Mouse (Mus musculus) hindbrain, embryonic 11.5 days (tissue): ENCODE measurements around the gene Morf4l2. TPM values are rescaled to one million over a fixed set of nuclear protein-coding genes. Genes with fewer than 3 reads are reported as not detected.

ENCODE experiments used
- ATAC-seq: fragments of 200-750 bp; cut with Nextera tagmentation; 2 replicates; pipeline ENCODE4 v1.8.0; 2017; ENCODE audit warnings: mild to moderate bottlenecking, moderate TSS enrichment, moderate library complexity; ENCODE audit not compliant: low FRiP score
- DNase-seq: peaks from one replicate; pipeline ENCODE4 v3.0.0-alpha.2; 2015; ENCODE audit warnings: low spot score
- H3K27ac ChIP-seq: fragments of 300-500 bp; sonication (generic); 2 replicates; pipeline ENCODE4 v1.5.1; 2014; ENCODE audit warnings: mild to moderate bottlenecking, low read depth, low read length
- H3K27me3 ChIP-seq: fragments of 300-500 bp; sonication (generic); 2 replicates; pipeline ENCODE4 v1.6.1; 2014; ENCODE audit warnings: mild to moderate bottlenecking, low read length, moderate library complexity, mixed read lengths; ENCODE audit not compliant: control insufficient read depth, insufficient read depth
- H3K36me3 ChIP-seq: fragments of 300-500 bp; sonication (generic); 2 replicates; pipeline ENCODE4 v1.6.1; 2014; ENCODE audit warnings: mild to moderate bottlenecking, low read length, moderate library complexity, mixed read lengths; ENCODE audit not compliant: control insufficient read depth, insufficient read depth
- H3K4me1 ChIP-seq: fragments of 300-500 bp; sonication (generic); replicated peaks from 2 replicates; pipeline ENCODE4 v1.6.1; 2014; ENCODE audit warnings: low read length, mixed read lengths; ENCODE audit not compliant: control insufficient read depth, insufficient read depth
- H3K4me2 ChIP-seq: fragments of 300-500 bp; sonication (generic); replicated peaks from 2 replicates; pipeline ENCODE4 v1.6.1; 2014; ENCODE audit warnings: mild to moderate bottlenecking, low read depth, low read length
- H3K4me3 ChIP-seq: fragments of 300-500 bp; sonication (generic); 2 replicates; pipeline ENCODE4 v1.5.1; 2014; ENCODE audit warnings: low read depth, low read length
- H3K9ac ChIP-seq: fragments of 300-500 bp; sonication (generic); 2 replicates; pipeline ENCODE4 v1.6.1; 2014; ENCODE audit warnings: low read depth, low read length
- H3K9me3 ChIP-seq: fragments of 300-500 bp; sonication (generic); 2 replicates; pipeline ENCODE4 v1.6.1; 2016; ENCODE audit warnings: low read length; ENCODE audit not compliant: control insufficient read depth
- WGBS: fragments of 180-500 bp; shearing (Covaris S2); extraction: QIAGEN DNeasy Blood & Tissue Kit; methylation state at CpG from one replicate; pipeline ENCODE4 v1.1.7; 2014; 5-methylcytosine and 5-hydroxymethylcytosine counted together
- polyA plus RNA-seq: library from polyadenylated mRNA; unstranded; fragments of >200 nt; fragmentation: Nextera tagmentation; extraction: Ambion mirVana; gene quantifications from 2 replicates; pipeline ENCODE4 v1.2.1, GENCODE M21; 2014

Morf4l2 gene
- polyA plus RNA-seq, 1 experiment from 2014 or later: 635 TPM

- Histone ChIP-seq H3K9ac (no peak overlapping the region), H3K36me3 (no peaks in the 10 kb centered on the region)
- WGBS: 80% methylated on average over 4 of the region's 4 CpGs
Measured at GRCm38 (mm10) chrX:136749329-136749728, 5.8 kb upstream of the Morf4l2 start.

GRCm38 (mm10) chrX:136744663-136745062 is 1.2 kb upstream of the Morf4l2 start:
- Histone ChIP-seq H3K4me1 (no peaks in the 10 kb centered on the region), H3K9ac (no peak overlapping the region), H3K36me3 (no peaks in the 10 kb centered on the region), H3K4me3 (no peak overlapping the region), H3K27me3 (no peaks in the 10 kb centered on the region), H3K9me3 (no peaks in the 10 kb centered on the region), H3K4me2 (no peak overlapping the region), H3K27ac (no peak overlapping the region)
- WGBS: 84% methylated on average over 8 of the region's 8 CpGs
- no peak for ATAC-seq
- DNase-seq: peak; percentile 16

More at GRCm38 (mm10) chrX:136749329-136749728, 5.8 kb upstream of the Morf4l2 start:
- ATAC-seq (no peak), DNase-seq (no peak)
- Histone ChIP-seq H3K4me3 (no peak overlapping the region), H3K27ac (no peak overlapping the region), H3K9me3 (no peaks in the 10 kb centered on the region), H3K4me1 (no peaks in the 10 kb centered on the region), H3K27me3 (no peaks in the 10 kb centered on the region), H3K4me2 (no peak overlapping the region)

- ATAC-seq (no peak), DNase-seq (peak; percentile 72)
- Histone ChIP-seq H3K9me3 (no peaks in the 10 kb centered on the region), H3K27ac (peak overlapping the region; percentile 61), H3K4me3 (no peak overlapping the region; the same call in 1 of the 2 replicates), H3K36me3 (no peaks in the 10 kb centered on the region), H3K4me2 (peak overlapping the region; percentile 39; the same call in 1 of the 2 replicates), H3K9ac (peak overlapping the region; percentile 52; the same call in 1 of the 2 replicates), H3K27me3 (no peaks in the 10 kb centered on the region), H3K4me1 (no peaks in the 10 kb centered on the region)
- WGBS: 26% methylated on average over 5 of the region's 5 CpGs
Measured at GRCm38 (mm10) chrX:136742661-136743103, 808 bp downstream of the Morf4l2 start.

GRCm38 (mm10) chrX:136742241-136742640 is 1.2 kb downstream of the Morf4l2 start:
- Histone ChIP-seq H3K36me3 (no peaks in the 10 kb centered on the region), H3K9ac (peak overlapping the region; percentile 52), H3K4me3 (peak overlapping the region; percentile 43), H3K4me1 (no peaks in the 10 kb centered on the region), H3K27ac (peak overlapping the region; percentile 61), H3K27me3 (no peaks in the 10 kb centered on the region), H3K9me3 (no peaks in the 10 kb centered on the region), H3K4me2 (peak overlapping the region; percentile 39)
- DNase-seq (peak; percentile 21), ATAC-seq (no peak)
- WGBS: 21% methylated on average over 10 of the region's 10 CpGs

GRCm38 (mm10) chrX:136741651-136742201 is 1.8 kb downstream of the Morf4l2 start:
- 22% methylated on average over 39 of the region's 46 CpGs for WGBS
- ATAC-seq (peak; percentile 69), DNase-seq (peak; percentile 61)
- Histone ChIP-seq H3K4me3 (peak overlapping the region; percentile 43), H3K36me3 (no peaks in the 10 kb centered on the region), H3K9me3 (no peaks in the 10 kb centered on the region), H3K4me1 (no peaks in the 10 kb centered on the region), H3K27ac (peak overlapping the region; percentile 61), H3K9ac (peak overlapping the region; percentile 52), H3K27me3 (no peaks in the 10 kb centered on the region), H3K4me2 (peak overlapping the region; percentile 39)

- peak overlapping the region; percentile 39; the same call in 1 of the 2 replicates for H3K4me2 ChIP-seq
- H3K4me1 ChIP-seq: no peaks in the 10 kb centered on the region
- peak; percentile 98 for ATAC-seq
- peak overlapping the region; percentile 43 for H3K4me3 ChIP-seq
- no peaks in the 10 kb centered on the region for H3K9me3 ChIP-seq
- H3K9ac ChIP-seq: peak overlapping the region; percentile 65
- DNase-seq: peak; percentile 87
- WGBS: 16% methylated on average over 39 of the region's 39 CpGs
- H3K36me3 ChIP-seq: no peaks in the 10 kb centered on the region
- peak overlapping the region; percentile 61 for H3K27ac ChIP-seq
- H3K27me3 ChIP-seq: no peaks in the 10 kb centered on the region
Measured at GRCm38 (mm10) chrX:136740791-136741650, 2.5 kb downstream of the Morf4l2 start.

- ATAC-seq (no peak), DNase-seq (peak; percentile 48)
- Histone ChIP-seq H3K4me1 (no peaks in the 10 kb centered on the region), H3K9ac (peak overlapping the region; percentile 65), H3K9me3 (no peaks in the 10 kb centered on the region), H3K27me3 (no peaks in the 10 kb centered on the region), H3K27ac (0 out of 2 replicates have a peak overlapping the region, but pooled peaks have one; percentile 45), H3K4me2 (peak overlapping the region; percentile 9; the same call in 1 of the 2 replicates), H3K4me3 (peak overlapping the region; percentile 42), H3K36me3 (no peaks in the 10 kb centered on the region)
- WGBS: 18% methylated on average over 15 of the region's 15 CpGs
Measured at GRCm38 (mm10) chrX:136740087-136740790, 3.3 kb downstream of the Morf4l2 start.

- Histone ChIP-seq H3K4me2 (no peak overlapping the region), H3K27ac (no peak overlapping the region), H3K9me3 (no peaks in the 10 kb centered on the region), H3K36me3 (no peaks in the 10 kb centered on the region), H3K4me3 (no peak overlapping the region), H3K4me1 (no peaks in the 10 kb centered on the region), H3K27me3 (no peaks in the 10 kb centered on the region), H3K9ac (no peak overlapping the region)
- WGBS: 84% methylated on average over 4 of the region's 4 CpGs
- ATAC-seq (no peak), DNase-seq (no peak)
Measured at GRCm38 (mm10) chrX:136732016-136732415, 11.5 kb downstream of the Morf4l2 start.
